Mouse (Mus musculus): Measurements from ENCODE around the gene Eif2b4.

Gene Eif2b4

DNA sequence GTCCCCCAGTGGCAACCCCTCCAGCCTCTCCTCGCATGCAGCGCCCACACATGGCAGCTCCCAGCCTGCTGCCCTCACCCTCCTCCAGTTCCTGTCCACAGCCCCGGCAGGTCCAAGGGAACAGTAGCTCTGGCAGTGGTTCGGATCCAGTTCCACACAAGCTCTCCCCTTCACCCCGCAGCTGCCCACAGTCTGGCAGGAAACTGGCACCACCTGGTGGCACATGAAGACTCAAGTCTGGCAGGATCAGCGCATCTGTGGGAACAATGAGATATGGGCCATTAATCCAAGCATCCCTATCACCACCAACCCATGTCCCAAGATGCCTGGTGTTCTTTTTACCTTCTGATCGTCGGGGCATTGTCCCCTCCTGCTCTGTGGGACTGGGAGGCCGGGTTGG is 6.7 kb upstream of the Eif2b4 start:
- no peak for DNase-seq (ENCODE audit: low spot score in 2 of 2)

DNA sequence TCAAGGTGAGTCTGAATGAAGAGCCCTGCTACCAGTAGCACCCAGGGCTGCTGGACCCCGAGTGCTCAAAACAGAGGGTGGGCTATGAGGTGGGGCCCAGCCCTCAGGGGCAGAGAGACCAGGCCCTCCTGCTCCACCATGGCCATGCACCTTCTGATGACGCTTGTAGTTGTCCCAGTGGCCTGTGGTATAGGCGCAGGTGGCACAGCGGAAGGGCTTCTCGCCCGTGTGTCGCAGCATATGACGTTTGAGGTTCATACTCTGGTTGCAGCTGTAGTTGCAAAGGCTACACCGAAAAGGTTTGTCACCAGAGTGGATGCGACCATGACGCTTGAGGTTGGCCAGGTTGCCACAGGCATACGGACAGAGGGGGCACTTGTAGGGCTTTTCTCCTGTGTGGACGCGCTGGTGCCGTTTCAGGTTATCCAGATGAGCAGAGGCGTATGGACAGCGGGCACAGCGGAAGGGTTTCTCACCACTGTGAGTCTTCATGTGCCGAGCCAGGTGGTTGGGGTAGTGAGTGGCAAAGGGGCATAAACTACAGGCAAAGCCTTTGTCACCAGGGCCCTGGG is 6.2 kb upstream of the Eif2b4 start:
- DNase-seq (ENCODE audit: low spot score in 2 of 2) = no peak

DNA sequence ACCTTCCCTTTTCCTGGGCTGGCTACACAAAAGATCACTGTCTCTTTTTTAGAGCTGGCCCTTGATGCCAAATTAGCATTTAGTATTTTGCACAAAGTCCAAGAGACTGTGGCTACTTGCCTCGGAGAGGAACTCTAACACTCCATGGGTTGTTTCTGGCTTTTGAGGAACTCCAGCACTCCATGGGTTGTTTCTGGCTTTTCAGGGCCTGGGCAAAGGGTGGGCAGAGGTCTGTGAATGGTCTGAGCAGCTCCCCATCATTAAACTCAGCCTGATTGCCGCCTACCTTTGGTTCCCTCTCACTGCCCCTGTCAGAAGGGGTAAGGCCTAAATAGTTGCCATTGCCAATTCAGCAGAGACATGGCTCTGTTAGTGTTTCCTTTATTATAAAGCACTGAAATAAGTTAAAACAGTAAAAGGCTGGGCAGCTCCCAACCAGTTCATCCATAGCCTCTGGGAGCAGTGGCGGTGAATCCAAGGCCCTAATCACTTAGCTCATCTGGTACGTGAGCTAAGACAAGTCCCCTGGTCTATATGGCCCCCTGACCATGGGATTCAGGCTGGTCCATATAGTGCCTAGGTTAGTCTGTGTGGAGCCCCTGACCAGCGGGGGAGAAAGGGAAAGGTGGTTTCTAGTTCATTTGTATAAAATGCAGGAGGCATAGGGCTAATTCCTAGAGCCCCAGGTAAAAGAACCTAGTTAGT is 5.5 kb upstream of the Eif2b4 start:
- DNase-seq (ENCODE audit: low spot score in 2 of 2) = no peak

DNA sequence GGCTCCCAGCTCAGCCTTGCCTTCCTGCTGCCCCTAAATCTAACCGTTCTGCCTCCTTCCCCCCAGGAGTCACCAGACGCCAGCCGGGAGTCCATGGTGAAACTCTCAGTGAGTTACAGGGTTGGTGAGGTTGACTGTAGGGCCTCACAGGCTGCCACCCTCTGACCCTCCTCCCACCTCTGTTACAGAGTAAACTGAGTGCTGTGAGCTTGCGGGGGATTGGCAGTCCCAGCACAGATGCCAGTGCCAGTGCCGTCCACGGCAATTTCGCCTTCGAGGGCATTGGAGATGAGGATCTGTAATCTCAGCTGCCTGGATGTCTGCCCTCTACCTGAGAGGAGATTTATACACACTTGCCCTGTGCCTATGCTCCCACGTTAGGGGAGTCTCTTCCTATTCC is 4.9 kb upstream of the Eif2b4 start:
- no peak for DNase-seq (ENCODE audit: low spot score in 2 of 2)

DNA sequence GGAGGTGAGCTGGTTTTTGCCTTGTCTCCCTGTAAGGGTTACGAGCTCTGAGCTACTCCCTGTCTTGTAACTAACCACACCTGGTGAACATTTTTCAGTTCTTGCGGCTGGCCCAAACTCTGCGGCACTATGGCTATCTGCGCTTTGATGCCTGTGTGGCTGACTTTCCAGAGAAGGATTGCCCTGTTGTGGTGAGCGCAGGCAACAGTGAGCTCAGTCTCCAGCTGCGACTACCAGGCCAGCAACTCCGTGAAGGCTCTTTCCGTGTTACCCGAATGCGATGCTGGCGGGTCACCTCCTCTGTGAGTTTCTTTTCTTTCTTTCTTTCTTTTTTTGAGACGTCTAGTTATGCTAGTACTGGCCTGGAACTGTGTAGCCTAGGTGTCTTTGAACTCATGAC is 3.8 kb upstream of the Eif2b4 start:
- DNase-seq (ENCODE audit: low spot score in 2 of 2) = no peak

DNA sequence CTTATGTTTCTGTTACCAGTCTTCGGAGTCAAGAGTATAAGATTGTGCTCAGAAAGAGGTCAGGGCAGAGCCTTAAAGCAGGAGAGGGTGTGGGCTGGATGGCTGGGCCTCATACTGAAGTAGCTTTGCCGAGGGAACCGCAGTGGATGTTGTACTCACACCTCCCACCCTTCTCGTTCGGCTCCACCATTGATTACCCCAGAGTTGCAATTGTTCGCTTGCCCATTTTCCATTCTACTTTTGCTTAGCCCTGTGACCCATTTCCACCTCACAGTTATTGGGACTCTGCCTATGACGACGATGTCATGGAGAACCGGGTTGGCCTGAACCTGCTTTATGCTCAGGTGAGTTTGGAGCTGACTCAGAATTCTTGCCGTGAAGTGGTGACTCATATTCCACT is 3.0 kb upstream of the Eif2b4 start:
- no peak for DNase-seq (ENCODE audit: low spot score in 2 of 2)

DNA sequence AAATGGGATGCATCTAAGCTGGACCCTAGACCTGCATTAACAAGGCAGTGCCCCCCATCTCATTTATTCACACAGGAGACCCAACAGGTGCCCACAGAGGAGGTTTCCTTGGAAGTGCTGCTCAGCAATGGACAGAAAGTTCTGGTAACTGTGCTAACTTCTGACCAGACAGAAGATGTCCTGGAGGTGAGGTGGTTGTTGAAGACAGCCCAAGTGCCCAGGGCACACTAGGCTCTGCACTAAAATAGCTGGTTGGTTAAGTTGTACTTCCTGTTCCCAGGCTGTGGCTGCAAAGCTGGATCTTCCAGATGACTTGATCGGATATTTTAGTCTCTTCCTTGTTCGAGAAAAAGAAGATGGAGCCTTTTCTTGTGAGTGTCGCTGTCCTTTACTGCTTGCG is 2.4 kb upstream of the Eif2b4 start:
- no peak for DNase-seq (ENCODE audit: low spot score in 2 of 2)

DNA sequence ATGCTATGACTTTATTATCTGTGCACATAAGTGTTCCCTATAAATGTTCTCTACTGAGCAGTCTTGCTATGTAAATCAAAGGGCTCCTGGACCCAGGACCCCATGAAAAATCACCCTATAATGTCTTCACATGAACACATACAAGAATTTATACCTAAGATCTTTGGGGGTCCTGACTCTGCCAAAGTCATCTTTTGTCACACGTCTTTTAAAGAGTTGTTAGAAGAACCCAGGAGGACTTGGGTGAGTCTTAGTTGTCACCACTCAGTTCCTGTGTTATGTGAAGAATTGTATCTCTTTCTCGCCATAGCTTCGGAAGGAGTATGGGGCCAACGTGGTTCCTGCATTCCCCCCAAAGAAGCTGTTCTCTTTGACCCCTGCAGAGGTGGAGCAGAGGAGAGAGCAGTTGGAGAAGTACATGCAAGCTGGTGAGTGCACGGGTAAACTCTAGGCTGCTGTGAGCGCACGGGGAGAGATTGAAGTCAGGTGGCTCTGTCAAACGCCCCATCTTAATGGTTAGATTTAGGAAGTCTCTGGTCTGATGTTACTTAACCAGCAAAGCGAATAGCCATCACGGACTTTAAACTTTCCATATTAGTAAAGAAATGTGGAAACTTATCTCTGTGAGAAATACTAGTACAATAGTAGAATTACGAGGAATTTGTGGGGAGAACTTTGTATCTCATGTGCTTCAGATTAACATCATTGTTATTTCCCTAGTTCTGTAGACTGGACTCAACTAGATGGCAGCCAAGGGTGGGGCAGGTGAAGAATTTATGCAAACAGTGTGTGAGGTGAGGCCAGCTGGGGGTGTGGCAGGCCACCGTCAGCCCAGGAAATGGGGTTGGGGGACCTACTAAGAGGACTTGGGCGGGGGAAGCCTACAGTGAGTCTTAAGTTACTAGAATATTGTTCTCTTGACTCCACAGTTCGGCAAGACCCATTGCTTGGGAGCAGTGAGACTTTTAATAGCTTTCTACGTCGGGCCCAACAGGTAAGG is 1.6 kb upstream of the Eif2b4 start:
- DNase-seq (ENCODE audit: low spot score in 2 of 2) = no peak

DNA sequence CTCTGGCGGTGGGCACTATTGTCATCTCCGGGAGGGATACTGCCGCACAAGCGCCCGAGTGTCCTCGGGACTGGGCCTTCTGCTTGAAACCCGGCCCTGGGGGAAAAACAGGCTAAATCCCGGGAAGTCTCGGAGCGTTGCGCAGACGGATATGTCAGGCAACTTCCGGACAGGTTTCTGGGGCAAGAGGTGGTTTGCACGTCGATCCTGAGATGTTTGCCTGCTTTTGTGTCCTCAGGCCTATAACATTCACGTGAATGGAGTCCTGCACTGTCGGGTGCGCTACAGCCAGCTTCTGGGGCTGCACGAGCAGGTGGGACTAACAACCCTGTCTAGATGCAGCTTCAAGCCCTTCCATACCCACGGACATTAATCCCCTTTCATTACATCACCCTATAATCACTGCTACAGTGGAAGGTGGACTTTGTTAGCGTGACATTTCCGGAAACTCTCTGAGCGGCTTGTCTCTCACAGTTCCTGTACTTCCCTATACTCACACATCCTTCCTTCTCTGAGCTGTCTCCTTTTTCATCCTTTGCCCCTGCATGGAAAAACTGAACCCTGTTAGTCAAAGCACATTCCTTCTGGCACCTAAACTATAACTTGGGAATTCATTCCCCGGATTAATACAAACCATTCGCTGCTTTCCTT is 526 bp upstream of the Eif2b4 start:
- DNase-seq (ENCODE audit: low spot score in 2 of 2) = no peak

DNA sequence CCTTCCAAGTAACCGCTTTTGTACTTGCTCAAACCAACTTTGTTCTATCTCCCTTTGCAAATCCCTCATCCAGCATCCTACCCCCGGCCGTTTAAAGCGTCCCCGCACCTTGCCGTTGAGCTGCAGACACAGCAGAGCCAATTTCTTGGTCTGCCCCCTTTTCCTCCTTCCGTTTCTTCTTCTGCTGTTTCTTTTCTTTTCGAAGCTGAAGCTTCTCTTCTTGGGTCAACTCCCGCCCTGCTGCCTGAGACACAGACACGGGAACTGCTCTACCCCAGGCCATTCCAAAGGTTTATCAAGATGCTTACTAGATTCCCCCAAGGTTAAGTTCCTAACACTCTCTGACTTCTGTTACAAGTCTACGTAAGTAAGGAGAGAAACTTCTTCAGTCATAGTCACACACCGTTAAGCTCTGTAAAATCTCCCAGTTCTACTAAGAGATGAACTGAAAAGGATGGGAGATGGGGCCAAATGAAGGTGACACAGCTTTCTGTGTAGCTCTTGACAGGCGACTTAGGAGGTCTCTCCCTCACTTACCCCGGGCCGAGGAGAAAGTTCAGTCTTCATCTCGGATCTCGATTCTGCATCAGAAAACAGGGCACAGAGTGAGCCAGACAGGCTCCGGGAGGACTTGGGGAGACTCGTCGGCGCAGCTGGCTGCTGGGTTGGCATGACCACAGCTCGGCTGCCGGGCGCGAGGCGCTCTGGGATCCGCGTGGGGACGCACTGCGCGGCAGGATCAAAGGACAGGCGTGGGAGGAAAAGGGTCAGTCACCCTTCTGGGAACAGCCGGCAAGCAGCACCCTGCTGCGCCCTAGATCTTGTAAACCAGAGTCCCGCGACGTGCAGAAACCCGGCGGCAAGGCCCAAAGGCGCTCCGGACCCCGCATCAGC is 938 bp downstream of the Eif2b4 start:
- peak in 1 of 2 experiments; percentile 57 for DNase-seq (ENCODE audit: low spot score in 2 of 2)

DNA sequence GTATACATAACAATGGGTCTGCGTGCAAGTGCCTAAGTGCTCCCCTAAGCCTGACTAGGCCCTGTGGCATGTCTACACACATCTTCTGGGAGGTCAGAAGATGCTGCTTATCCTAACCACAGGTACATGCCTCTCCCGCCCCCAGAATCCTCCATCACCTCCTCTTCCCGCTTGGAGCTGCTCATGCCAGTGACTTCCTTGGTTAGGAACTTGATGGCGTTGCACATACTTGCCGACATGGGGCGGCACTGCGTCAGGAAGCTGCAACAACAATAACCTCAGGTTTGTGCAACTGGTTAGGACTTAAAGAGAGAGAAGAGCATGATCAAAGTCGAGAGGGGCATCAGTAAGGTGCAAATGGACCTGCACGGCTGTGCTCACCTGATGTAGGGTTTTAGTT is 3.0 kb downstream of the Eif2b4 start:
- no peak for DNase-seq (ENCODE audit: low spot score in 2 of 2)

DNA sequence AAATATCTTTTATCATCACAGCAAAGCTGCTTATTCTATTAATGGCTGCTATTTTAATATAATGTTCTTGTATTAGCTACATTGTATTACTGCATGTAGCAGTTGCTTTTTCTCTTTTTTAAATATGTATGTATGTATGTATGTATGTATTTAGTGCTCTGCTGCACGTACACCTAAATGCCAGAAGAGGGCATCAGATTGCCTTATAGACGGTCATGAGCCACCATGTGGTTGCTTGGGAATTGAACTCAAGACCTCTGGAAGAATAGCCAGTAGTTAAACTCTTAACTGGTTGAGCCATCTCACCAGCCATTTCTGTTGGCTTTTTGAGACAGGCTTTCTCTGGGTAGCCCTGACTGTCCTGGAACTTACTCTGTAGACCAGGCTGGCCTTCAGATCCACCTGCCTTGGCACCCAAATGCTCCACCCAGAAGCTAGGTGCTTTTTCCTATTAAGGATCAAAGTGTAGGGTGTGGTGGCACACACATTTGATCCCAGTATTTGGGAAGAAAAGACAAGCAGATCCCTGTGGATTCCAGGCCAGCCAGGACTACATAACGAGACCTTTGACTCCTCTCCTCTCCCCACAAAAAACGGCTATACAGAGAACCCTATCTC is 4.9 kb downstream of the Eif2b4 start:
- no peak for DNase-seq (ENCODE audit: low spot score in 2 of 2)

DNA sequence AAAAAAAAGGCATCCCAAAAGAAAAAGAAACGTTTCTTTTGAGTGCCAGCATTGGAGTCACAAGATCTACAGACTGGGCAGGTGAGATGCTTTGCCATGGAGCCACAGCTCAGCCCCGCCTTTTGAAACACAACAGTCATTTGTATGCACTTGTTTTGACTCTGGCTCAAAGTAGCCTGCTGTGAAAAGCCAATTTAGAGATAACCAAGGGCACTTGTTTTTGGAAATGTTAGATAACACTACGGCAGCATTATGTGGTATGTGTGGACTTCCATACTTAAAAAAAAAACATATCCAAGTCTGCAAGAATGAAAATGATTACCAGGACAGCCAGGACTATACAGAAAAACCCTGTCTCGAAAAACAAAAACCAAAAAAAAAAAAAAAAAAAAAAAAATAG is 9.6 kb downstream of the Eif2b4 start:
- DNase-seq (ENCODE audit: low spot score in 2 of 2) = no peak

DNA sequence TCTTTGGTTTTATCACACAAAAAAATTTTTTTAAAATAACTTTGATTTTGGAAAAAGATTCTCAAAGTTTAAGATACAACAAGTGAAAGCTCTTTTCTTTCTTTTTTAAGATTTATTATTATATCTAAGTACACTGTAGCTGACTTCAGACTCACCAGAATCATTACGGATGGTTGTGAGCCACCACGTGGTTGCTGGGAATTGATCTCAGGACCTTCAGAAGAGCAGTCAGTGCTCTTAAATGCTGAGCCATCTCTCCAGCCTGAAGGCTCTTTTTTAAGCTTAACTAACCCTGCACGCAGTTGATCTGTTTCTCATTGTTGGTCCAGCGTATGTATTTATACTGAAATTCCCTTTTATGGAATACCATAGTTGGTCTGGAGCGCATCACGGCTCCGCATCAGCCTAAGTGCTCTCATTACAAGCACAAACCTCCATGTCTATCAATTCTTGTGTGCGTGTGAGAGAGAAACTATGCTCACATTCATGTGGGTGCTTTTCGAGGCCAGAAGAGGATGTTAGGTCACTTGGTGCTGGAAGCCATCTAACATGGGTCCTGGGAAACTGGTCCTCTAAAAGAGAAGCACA is 12.0 kb downstream of the Eif2b4 start:
- no peak for DNase-seq (ENCODE audit: low spot score in 2 of 2)

DNA sequence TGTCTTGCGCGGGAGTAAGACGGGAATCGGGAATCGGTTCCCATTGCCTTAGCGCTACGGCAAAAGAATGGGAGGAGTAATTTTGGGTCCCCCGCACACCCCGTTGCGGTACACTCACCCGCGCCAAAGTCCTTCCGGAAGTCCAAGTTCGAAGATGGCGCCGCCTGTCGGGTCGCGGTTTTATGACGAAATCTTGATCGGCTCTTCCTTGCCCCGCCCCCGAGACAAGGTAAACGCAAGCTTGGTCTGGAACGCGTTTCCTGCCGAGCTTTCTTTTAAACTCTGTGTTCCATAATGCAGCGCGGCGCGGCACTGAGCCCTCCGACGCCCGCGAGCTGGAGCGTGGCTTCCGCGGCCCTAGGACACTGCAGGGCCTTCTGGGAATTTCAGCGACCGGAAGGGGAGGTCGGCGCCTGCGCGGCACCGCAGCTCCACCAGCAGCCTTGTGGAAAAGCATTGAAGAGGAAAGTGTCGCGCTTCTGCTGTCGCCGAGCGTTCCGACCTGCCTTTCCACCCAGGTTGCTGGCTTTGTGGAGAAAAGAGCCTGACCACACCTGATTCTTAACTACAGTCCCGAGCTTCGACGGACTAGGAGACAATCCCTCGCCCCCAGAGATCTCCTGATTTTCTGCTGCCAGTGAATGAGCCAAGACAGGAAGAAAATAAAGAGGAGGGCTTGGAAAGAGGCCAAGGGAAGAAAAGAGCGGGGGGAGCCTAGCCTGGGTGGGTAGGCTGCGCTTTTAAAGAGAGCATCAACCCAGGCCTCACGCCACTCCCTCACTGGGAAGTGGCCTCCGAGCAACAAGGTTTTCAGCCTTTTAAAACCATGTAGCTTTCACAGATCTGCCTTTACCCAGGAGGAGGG is 13.2 kb downstream of the Eif2b4 start, which contains the start of the genes Gm29609 and Gtf3c2:
Gene Gm29609 (minus strand): TSS at position 146 of the 865 bp plus-strand sequence.
Gene Gtf3c2 (minus strand): TSS at position 379 of the 865 bp plus-strand sequence.
- DNase-seq (ENCODE audit: low spot score in 2 of 2) = peak; percentile 96 to 97

DNA sequence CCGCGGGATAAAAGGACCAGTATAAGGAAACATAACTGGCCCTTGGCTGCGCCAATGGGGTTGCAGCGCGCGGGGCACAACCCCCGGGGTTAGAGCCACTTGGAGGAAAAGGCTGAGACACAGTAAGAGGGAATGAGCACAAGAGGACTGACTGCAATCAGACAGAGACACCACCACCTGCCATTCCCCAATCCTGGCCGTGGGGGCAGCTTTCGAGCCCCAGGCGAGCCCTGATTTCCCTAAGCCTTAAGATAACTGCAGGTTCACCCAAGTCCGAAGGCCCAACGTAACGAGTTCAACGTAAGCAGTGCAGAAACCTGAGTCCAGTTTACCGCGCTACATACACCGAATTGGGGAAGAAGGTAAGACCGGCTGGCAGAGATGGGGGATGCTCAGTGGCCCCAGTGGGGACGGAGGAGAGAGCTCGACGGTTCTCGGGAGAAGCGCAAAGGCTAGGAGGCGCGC is 13.9 kb downstream of the Eif2b4 start:
- DNase-seq (ENCODE audit: low spot score in 2 of 2) = peak in 1 of 2 experiments; percentile 30

DNA sequence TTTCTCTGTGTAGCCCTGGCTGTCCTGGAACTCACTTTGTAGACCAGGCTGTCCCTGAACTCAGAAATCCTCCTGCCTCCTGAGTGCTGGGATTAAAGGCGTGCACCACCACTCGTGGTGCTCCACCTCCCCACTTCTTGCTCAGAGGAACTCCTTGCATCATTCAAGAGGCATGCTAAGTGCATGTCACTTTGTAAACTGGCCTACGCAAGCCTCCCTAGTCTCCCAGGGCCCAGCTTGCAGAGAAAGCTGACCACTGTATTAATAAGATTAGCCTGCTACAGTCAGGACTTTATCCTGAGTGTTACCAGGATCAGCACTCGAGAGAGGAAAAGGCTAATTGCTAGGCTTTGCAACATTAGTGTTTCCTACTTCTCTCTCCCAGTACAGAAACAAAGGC is 24.6 kb downstream of the Eif2b4 start:
- no peak for DNase-seq (ENCODE audit: low spot score in 2 of 2)

DNA sequence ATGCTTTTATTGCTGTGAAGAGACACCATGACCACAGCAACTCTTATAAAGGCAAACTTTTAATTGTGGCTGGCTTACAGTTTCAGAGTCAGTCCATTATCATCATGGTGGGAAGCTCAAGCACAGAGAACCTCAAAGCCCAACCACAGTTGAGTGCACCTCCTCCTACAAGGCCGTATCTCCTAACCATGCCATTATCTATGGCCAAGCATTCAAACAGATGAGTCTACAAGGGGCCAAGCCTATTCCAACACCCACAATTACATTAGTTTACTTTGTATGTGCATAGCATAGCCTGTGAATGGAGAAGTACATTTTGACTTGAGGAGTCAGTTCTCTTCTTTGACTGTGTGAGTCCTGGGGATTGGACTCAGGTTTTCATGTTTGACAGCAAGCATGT is 28.4 kb downstream of the Eif2b4 start:
- no peak for DNase-seq (ENCODE audit: low spot score in 2 of 2)

DNA sequence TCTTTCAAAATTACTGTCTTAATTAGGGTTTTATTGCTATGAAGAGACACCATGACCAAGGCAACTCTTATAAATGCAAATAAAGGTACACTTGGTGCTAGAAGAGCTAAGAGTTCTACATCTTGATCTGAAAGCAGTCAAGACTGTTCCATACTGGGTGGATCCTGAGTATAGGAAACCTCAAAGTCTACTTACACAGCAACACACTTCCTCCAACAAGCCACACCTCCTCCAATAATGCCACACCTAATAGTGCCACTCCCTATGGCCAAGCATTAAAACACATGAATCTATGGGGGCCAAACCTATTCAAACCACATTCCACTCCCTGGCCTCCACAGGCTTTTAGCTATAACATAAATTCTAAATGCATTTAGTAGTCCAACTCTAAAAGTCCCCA is 30.8 kb downstream of the Eif2b4 start:
- no peak for DNase-seq (ENCODE audit: low spot score in 2 of 2)

All from right cerebral cortex, postnatal 36 days (tissue).